Mouse (Mus musculus) ovary, postnatal 14 days (tissue): ENCODE measurements at regions not wholly inside any gene's neighbourhood (a gene's known extent, or its start where the extent isn't known, plus 50 kb on each side); places are given as distances from the start of the nearest gene placed in this dataset.
"Not testable (repeated sequence)": the region's sequence is repeated elsewhere in the genome, so short reads cannot be mapped to it uniquely, and the experiment has no call there.

Source experiments
- DNase-seq: peaks from one replicate; pipeline ENCODE4 v3.0.0; 2022; ENCODE audit warnings: low spot score

DNA sequence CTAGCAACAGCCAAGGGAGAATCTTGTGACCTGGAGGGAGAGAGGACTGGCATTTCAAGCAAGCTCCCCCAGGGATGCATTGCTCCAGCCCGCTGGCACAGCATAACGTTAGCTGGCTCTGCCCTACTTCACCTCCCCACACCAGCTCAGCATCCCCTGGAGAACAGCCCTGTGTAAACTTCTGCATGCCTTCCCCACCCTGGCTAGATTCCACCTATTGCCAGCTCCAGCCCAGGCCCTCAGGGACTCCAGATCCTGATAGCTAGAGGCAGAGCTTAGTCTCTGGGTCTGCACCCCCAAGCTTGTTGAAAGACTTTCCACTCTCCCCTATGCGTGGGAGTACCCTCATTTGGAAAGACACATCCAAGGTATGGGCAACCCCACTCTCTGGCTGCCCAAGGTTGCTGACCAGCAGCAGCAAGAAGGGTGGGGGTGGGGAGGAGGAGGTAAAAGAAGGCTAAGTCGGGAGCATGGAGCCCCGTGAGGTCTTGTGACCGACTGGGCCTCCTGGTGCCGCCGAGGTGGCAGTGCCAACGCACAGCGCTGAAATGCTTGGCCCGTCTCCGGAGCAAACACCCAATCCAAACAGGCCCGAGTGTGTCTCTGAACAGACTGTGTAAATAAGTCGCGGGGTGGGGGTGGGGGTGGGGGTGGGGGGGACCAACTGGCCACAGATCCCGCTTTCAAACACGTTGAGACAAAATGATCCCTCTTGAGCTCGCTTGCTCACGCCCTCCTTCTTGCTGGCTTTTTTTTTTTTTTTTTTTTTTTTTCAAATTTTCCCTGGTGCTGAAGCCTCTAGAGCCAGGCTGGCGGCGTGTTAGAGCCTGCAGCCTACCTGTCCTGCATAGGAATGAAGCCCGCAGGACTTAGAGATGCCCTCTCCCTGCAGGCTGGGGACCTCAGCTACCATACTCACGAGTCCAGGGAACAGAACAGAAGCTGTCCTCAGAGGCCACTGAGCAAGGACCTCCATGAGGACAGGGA is 350.3 kb downstream of the Sox9 start:
- no peak for DNase-seq

DNA sequence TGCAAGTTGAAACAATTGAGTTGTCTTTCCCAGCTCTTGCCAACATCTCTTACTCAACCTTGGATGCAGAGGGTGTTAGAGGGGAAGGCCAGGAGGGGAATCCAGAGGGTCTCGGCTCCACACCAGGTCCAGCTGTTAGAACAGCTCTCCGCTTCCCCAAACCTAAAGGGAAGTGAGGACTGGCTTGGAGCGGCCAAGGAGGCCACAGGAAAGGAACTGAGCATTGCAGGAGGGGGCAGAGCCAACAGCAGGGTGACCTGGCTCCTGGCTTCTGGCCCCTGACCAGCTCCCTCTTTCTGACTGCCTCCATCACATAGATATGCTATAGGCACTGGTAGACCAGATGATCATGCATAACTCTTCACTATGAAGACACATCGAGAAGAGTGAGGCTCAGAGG is 351.4 kb downstream of the Sox9 start:
- no peak for DNase-seq

DNA sequence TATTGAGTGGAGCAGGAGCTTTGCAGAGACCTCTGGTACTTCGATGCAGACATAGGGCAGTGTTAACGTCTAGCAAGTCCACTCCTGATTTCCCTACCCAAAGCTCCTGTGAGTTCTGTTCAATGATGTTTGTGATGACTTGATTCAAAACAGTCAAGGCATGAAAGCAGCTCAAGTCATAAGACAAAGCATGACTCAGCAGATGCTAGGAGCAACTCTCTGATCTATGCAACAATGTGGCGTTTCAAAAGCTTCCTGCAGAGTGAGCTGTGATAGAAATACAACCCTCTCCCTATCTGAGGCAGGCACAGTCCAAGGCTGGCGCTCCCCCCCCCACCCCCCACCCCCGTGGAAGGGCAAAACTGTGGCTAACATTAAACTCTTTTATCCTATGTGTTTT is 353.2 kb downstream of the Sox9 start:
- no peak for DNase-seq

DNA sequence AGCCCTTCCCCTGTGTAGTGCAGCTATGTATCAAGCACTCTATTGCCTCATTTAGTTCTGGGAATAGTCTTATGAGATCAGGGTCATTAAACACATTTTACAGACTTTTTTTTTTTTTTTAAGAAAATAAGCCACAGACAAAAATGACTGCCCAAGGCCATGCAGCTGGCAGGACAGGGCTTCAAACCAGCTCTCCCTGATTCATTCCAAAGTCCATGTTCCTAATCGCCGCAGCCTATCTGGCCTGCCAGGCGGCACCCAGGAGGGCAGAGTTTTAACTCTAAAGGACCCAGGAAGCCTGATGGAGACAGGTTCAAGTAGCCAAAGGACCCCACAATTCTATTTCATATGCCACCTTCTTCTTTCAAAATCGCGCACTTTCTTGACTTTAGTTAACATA is 356.4 kb downstream of the Sox9 start:
- no peak for DNase-seq

DNA sequence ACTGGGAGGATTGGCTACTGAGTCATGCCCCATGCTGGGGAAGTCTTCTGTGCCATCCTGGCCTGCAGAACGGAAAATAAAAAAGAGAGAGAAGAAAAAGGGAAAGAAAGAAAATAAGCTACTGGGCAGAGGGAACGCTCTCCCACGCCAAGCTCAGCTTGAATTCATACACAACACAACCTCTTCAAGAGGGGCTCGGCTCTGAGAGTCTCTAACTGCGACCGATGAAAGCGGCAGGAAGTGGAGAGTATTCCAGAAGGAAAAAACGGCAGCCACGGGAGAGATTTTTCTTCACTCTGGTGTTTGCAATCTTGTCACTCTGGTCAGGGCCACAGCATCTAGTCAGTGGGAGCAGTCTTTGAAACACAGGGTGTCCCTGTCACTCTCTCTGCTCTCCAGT is 358.6 kb downstream of the Sox9 start:
- DNase-seq: no peak

DNA sequence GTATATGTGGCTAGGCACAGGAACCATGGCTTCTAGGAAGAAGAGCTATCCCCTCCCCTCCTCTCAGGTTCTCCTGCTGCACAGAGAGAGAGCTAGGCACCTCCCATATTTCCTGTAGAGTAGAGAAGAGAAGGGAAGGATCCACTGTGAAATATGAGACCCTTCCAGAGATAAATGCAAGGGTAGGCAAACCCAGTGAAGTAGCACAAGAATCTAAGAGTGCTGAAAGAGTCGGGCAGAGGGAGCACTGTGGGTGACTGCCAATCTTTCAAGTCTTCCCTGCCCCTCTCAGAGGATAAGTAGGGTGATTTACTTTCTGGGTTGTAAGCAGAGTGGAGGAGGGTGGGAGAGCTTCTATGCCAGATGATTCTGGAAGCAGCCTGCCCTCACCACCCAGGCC is 360.8 kb downstream of the Sox9 start:
- no peak for DNase-seq

DNA sequence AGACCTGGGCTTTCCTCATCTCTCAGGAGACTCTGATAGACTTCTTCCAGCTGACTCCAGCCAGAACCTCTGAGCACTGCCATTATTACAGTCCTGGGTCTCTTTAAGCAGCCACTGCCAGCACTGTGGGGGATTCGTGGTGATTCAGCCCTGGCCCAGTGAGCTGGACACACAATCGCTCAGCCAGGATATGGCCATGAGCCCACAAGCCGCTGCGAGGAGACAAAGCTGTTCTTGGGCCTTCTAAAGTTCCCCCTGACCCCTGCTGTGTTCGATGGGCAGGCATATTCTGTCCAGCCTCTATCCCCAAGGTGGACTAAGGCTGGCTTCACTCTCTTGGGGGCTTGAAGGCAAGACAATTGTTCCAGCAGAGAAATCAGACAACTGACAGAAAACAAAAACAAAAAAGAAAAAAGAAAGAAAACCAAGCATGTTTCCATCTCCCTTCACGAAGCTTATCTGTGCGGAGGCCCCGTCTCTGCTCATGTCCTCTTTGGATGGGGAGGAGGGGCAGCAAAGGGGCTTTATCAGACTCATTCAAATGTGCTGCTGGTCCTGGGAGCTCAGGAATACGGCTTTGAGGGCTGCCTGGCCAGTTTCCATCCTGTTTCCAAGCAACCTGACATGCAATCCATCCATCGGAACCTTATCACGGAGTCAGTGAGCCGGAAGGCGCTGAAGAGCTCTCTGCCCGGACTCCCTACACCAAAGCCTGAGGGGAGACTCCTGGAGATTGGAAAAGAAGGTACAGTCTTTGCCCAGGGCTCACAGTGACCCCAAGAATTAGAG is 362.0 kb downstream of the Sox9 start:
- peak; percentile 60 for DNase-seq

DNA sequence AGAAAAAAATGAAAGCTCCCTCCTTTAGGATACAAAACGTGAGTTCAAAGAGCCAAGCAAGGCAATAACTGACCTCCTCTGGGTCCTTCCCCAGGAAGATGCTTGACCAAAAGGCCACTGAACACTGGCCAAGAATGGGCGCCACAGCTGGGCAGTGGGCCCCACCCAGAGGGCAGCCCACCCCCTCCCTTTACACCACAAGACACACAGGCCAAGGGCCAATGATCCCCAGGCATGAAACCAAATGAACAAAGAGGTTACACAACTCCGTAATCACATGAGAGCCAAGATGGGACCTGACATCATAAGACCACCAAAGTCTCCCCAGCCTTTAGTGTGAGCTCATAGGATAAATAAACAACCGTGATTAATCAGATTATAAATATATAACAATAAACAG is 363.7 kb downstream of the Sox9 start:
- DNase-seq: no peak

DNA sequence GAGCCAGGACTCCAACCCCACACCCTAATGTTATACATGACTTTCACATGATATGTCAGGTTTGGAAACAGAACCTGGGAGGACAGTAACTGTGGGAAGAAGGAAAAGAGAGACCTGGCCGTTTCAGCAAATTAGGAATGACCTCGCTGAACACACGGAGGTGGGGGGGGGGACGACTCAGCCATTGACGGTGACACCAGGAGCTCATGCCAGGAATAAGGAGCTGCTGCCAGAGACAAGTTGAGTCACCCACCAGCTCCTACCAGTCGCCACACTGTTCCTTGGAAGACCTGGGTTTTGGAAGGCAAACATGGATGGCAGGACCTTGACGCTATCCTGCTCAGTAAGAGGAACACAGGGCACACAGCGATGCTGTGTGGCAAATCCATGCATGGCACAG is 364.7 kb downstream of the Sox9 start:
- no peak for DNase-seq

DNA sequence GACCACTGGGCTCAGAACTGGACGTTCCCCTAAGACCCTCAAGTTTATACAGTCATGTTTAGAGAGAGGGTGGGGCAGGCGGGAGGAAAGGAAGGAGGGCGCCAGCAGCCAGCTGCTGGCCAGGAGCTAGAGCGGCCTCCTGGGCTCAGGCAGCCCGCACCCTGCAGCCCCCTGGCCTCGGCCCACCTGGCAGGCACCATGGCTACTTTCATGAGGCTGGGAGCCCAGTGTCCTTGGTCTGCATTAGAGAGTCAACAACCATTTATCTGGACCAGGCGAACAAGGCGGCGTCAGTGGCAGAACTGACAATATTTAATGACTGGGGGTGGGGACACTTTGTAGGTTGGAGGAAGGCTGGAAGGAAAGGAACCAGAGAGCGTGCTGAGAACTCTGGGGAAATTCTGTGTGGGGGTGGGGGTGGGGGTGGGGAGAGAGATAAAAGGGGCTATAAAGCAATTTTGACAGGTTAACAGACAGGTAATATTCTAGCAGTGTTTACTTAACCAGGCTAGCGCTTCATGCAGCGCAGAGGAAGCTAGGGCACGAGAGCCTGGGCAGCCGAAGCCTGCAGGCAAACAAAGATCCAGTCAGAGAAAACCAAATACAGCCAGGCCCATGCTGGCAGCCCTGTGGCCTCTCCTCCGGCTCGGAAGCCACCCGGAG is 365.6 kb downstream of the Sox9 start:
- DNase-seq: no peak

DNA sequence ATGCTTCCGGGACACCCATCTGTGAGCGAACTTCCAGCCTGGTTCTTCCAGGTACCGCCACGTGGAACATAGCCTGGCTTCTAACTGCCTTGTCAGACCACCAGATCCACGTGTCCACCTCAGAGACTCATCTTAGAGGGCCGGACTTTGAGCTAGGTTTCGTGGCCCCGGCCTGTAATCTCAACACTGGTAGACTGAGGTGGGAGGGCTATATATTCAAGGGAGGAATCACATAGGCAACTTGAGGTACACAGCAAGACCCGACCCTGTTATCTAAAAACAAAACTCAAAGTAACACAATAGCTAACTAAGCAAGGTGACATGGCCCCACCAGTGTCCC is 366.1 kb downstream of the Sox9 start:
- no peak for DNase-seq

DNA sequence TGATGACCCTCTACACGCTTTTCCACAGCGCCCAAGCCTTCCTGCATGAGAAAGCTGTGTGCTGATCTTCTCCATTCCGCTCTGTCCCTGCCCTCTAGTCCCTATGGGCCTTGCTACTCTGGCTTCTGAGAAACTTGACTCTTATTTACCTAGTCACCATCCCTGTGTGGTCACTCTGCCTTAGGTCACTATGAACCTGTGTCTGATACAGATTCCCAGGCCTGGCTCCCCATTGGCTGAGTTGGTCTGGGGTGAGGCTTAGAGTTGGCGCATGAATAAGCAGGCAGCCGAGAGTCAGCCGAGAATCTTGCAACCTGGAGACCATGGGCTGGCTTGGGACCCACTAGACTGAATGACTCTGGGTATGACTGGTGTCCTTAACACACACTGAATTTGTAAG is 373.5 kb downstream of the Sox9 start:
- no peak for DNase-seq

DNA sequence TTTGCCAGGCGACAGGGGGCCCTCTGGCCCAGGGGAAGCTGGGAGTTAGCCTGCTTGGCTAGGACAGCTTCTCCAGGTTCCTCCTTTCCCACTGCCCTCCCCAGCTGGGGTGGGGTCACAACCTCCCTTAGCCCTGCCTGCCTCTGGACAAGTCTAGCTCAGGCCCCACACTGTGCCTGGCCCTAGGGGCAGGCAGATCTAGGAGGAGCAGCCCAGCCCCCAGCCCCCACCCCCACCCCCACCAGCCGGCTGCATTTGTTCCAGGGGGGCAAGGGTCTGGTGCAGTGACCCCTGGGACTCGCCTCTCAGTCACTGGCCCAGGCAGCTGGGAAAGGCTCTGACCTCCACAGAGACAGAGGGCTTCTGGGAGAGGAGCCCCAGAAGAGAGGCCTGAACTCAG is 381.9 kb downstream of the Sox9 start:
- no peak for DNase-seq

DNA sequence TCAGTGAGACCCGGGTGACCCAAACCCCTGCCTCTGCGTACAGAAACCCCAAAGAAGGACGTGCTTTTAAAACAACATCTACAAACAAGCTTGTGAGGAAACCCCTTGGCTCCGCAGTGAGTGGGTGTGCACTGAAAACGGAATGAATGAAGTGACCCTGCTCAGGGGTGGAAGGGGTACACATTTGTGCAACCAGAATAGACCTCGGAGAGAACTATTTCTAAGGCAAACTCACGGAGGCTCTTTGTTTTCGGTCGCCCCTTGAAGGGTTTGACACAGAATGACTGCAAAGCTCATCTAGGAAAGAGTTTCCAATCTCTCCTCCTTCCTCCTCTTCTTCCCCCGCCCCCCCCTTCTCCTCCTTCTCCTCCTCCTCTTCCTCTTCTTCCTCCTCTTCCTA is 382.5 kb downstream of the Sox9 start:
- DNase-seq: no peak

DNA sequence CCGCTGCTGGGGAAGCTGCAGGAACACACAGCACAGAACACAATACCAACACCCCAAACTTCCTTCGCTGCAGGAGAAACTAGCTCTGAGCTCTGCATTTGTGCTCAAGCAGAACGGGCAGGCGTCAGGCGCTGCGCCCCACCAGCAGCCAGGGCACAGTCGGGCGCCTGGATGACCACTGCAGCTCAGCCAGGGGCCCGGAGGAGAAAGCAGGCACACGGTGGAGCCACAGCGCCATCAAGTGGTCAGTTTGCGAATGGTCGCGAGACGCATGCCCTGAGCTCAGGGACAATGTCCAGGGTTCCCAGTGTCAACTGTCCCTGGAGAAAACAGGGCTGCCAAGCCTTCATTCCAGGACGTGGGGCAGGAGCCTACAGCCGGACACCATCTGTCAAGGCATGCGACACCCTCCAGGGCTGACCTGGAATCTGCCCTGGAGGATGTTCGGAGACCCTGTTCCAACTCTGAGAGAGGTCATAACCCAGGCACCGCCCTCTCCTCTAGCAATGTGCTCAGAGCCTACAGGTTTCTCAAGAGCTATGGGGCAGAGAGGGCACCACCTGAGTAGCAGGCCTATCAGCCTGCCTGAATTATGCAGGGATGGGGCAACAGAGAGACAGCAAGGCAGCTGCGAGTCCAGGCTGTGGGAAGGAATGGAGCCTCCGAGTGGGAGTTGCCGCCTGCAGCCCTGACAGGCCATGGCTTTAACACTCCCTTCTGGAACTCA is 383.2 kb downstream of the Sox9 start:
- DNase-seq: peak; percentile 80

DNA sequence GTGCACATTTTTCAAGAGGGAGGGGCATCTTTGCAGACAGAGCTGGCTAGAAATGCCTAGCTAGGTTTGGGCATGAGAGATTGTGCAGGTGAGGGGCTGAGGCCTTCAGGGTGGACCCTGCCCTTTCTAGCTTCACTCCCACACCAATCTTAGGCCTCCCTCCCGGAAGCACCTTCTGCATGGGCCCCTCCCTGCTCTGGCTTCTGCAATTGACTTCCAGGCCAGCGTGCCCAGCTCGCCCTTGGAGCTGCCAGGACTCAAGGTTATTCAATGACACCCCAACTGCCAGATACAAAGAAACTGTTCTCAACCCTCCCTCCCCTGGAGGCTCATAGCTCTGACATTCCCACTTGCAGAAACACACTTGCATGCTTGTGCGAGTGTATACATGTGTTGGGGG is 384.5 kb downstream of the Sox9 start:
- DNase-seq: no peak

DNA sequence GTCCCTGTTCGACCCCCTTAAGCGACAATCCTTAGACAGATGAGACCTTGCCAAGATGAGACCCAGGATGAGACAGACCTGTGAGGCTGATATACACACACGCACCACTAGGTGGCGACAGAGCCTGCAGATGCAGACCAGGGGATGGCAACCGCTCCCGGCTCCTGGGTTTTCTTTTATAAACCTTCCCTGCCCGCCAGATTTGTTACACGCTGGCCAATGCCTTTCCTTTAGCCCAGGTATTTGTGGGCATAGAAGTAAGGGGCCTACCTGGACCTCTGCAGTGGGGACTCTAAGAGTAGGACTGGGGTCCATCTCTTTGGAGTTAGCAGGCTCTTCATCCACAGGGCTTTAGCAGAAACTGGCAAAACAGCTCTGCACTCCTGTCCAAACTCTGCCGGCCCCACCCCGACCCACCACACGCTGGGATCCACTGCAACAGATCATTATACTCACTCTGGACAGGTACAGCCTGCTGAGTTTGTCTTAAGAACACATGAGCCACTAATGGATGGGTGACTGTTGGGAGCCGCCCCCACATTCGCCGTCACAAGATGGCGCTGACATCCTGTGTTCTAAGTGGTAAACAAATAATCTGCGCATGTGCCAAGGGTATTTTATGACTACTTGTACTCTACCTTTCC is 390.6 kb downstream of the Sox9 start:
- peak; percentile 46 for DNase-seq

DNA sequence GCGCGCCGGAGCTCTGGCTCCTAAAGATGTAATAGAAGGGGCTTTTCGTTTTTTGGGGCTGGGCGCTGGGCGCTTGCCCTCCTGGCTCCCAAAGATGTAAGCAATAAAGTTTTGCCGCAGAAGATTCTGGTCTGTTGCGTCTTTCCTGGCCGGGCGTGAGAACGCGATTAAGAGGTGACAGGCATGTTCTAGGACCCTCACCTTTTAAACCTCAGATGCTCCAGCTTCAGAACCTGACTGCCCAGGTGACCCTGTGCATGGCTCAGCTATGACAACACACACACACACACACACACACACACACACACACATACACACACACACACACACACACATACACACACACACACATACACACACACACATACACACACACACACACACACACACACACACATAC is 391.3 kb downstream of the Sox9 start:
- DNase-seq: not testable (repeated sequence)

DNA sequence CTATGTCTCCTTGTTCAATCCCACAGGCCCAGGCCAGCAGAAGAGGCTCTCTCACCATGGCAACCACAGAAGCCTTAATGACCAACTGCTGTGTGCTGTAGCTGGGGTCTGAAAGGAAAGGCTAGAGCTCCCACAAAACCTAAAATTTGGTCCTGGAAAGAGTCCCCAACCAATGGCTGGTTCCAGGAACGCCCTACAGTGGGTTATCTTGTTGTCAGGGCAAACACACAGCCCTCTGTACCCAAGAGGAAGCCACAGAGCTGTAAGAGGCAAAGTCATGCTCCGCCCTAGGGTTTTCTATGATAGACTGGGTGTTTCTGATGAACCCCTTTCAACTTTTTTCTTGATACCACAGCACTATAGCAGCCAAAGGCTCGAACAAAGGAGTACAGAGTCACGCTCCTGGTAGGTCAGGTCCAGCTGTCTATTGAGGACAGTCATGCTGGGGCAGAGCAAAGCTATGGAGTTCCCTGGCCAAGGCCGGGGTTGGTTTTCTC is 392.0 kb downstream of the Sox9 start:
- DNase-seq: no peak

DNA sequence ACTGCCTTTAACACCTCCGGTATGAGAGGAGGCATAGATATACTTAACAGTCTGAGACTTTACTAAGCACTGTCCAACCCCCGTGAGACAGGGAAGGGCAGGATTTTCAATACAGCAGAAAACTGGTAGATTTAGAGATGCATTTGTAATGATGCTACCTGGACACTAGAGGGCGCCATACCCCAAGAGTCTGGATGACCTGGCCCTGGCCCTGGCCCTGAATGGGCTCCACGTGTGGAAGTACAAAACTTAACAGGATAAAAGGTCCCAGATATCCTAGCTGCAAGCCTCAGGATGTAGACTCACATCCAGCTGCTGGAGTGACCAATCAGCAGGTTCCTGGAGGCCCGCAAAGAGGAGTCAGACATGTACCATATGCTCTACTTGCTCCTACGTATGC is 393.3 kb downstream of the Sox9 start:
- DNase-seq: peak; percentile 25

DNA sequence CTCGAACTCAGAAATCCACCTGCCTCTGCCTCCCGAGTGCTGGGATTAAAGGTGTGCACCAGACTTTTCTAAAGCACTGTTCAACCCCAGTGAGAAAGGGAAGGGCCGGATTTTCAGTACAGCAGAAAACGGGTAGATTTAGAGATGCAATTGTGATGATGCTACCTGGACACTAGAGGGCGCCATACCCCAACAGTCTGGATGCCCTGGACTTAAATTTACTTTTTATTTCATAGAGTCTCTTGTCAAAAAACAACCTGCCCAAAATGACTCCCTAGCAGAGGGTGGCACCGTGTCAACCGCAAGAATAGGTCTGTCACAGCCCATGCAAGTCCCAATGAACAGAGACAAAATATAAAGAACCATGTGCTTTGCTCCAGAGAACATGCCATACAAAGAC is 394.2 kb downstream of the Sox9 start:
- DNase-seq: peak; percentile 38
